Mouse (Mus musculus) heart, embryonic 15.5 days (tissue): ENCODE measurements around the gene Gipc3. TPM values are rescaled to one million over a fixed set of nuclear protein-coding genes. Genes with fewer than 3 reads are reported as not detected.

ENCODE experiments used
- ATAC-seq: fragments of 200-750 bp; cut with Nextera tagmentation; replicated peaks from 2 replicates; pipeline ENCODE4 v1.8.0; 2017; ENCODE audit warnings: low read depth, moderate TSS enrichment; ENCODE audit not compliant: insufficient number of reproducible peaks, insufficient read depth, low FRiP score
- H3K27ac ChIP-seq: fragments of 300-500 bp; sonication (generic); 2 replicates; pipeline ENCODE4 v1.5.1; 2015; ENCODE audit warnings: mild to moderate bottlenecking, inconsistent platforms
- H3K27me3 ChIP-seq: fragments of 300-500 bp; sonication (generic); 2 replicates; pipeline ENCODE4 v1.6.1; 2015; ENCODE audit warnings: inconsistent platforms
- H3K36me3 ChIP-seq: fragments of 300-500 bp; sonication (generic); 2 replicates; pipeline ENCODE4 v1.6.1; 2015; ENCODE audit warnings: mild to moderate bottlenecking, inconsistent platforms
- H3K4me1 ChIP-seq: fragments of 300-500 bp; sonication (generic); replicated peaks from 2 replicates; pipeline ENCODE4 v1.6.1; 2015; ENCODE audit warnings: inconsistent platforms
- H3K4me2 ChIP-seq: fragments of 300-500 bp; sonication (generic); 2 replicates; pipeline ENCODE4 v1.6.1; 2015; ENCODE audit warnings: inconsistent platforms, mild to moderate bottlenecking, moderate library complexity
- H3K4me3 ChIP-seq: fragments of 300-500 bp; sonication (generic); 2 replicates; pipeline ENCODE4 v1.5.1; 2015; ENCODE audit warnings: mild to moderate bottlenecking, inconsistent platforms
- H3K9ac ChIP-seq: fragments of 300-500 bp; sonication (generic); 2 replicates; pipeline ENCODE4 v1.6.1; 2015; ENCODE audit warnings: mild to moderate bottlenecking, inconsistent platforms
- H3K9me3 ChIP-seq: fragments of 300-500 bp; sonication (generic); replicated peaks from 2 replicates; pipeline ENCODE4 v1.6.1; 2016; ENCODE audit warnings: inconsistent platforms
- WGBS: fragments of 180-500 bp; shearing (Covaris S2); methylation state at CpG from one replicate; pipeline ENCODE4 v1.1.7; 2015; ENCODE audit warnings: mixed read lengths; 5-methylcytosine and 5-hydroxymethylcytosine counted together
- polyA plus RNA-seq: library from polyadenylated mRNA; unstranded; fragments of >200 nt; fragmentation: Nextera tagmentation; extraction: Ambion mirVana; gene quantifications from 2 replicates; pipeline ENCODE4 v1.2.1, GENCODE M21; 2015

The Gipc3 gene
- polyA plus RNA-seq, 1 experiment from 2014 or later = not detected

- 78% methylated on average over 4 of the region's 4 CpGs for WGBS
- Histone ChIP-seq H3K4me2 (no peak overlapping the region), H3K9me3 (no peaks in the 10 kb centered on the region), H3K27me3 (peaks cover 30% of the 10 kb centered on the region), H3K9ac (no peak overlapping the region), H3K4me1 (peaks cover 61% of the 10 kb centered on the region), H3K27ac (no peak overlapping the region), H3K36me3 (peaks cover 21% of the 10 kb centered on the region; the same call in 1 of the 2 replicates), H3K4me3 (no peak overlapping the region)
- no peak for ATAC-seq
These were observed 2.1 kb upstream of the Gipc3 start for GRCm38 (mm10) chr10:81345162-81345534.

DNA sequence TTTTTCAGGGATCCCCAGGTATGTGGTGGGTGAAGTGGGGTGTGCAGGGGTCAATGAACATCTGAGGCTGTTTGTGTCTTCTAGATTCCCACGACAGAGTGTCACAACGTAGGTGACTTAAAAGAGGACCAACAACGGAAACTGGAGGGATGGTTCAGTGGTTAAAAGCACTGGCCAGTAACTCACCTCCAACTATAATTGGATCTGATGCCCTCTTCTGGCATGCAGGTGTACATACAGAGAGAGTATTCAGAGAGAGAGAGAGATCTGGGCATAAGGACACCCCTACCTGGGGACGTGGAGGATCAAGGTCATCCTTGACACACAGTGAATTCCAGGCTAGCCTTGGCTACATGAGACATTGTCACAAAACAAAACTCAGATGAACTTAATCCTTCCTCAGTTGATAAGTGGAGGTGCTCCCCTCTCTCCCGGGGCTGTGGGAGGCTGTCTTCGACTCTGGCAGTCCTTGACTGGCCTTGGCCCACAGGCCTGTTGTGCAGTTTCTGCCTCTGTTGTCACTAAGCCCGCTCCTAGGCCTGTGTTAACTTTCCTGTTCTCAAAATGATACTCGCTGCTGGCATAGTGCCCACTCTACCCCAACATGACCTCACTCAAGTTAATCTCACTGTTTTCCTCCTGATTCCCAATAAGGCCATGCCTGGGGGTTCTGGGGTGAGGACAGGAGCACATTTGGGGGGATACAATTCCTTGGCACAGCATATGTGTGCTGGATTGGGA lies 1.5 kb upstream of the Gipc3 start:
- ATAC-seq = no peak
- Histone ChIP-seq H3K4me2 (no peak overlapping the region), H3K4me3 (no peak overlapping the region)

GRCm38 (mm10) chr10:81341333-81341949 lies 1.6 kb downstream of the Gipc3 start:
- H3K4me2 ChIP-seq = no peak overlapping the region
- no peak overlapping the region for H3K27ac ChIP-seq
- peaks cover 43% of the 10 kb centered on the region for H3K27me3 ChIP-seq
- H3K4me1 ChIP-seq = peaks cover 27% of the 10 kb centered on the region
- H3K36me3 ChIP-seq = peaks cover 10% of the 10 kb centered on the region; the same call in 1 of the 2 replicates
- WGBS = 33% methylated on average over 16 of the region's 16 CpGs
- ATAC-seq = no peak
- H3K4me3 ChIP-seq = no peak overlapping the region
- no peaks in the 10 kb centered on the region for H3K9me3 ChIP-seq
- H3K9ac ChIP-seq = no peak overlapping the region

More for the DNA sequence above, 1.5 kb upstream of the Gipc3 start:
- no peaks in the 10 kb centered on the region for H3K9me3 ChIP-seq
- H3K36me3 ChIP-seq = peaks cover 21% of the 10 kb centered on the region; the same call in 1 of the 2 replicates
- H3K9ac ChIP-seq = no peak overlapping the region
- no peak overlapping the region for H3K27ac ChIP-seq
- WGBS = 28% methylated on average over 8 of the region's 8 CpGs
- H3K27me3 ChIP-seq = peaks cover 30% of the 10 kb centered on the region
- H3K4me1 ChIP-seq = peaks cover 59% of the 10 kb centered on the region

DNA sequence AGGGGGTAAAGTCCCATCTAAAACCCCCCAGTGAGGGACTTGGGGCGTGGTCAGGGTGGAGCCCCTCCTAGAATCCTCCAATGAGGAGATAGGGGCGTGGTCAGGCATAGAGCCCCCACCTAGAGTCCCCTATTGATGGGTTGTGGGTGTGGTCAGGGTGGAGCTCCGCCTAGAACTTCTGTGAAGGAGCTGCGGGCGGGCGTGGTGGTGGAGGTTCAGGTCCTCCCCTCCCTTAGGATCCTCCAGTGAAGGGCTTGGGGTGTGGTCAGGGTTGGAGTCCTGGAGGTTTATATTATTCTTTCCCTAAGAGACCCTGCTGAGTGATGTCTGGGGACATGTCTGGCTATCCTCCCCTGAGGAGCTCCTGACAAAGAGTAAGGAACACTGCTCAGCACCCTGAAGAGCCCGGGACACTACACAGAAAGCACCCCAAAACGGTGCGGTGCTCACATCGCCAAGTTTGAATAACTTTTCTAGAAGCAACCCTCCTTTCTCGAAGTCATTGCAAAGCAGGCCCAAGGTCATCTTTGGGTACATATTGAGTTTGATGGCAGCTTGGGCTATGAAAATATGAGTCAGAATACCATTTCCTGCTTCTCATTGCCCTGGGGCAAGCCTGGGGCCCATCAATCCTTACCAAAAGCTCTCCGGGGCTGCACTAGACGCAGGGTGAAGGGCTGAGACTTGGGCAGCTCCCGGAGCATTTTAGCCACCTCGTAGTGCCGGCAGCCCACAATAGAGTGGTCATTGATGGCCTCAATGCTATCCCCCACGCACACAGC lies 2.3 kb downstream of the Gipc3 start:
- peaks cover 32% of the 10 kb centered on the region for H3K4me1 ChIP-seq
- no peaks in the 10 kb centered on the region for H3K9me3 ChIP-seq
- WGBS = 45% methylated on average over 17 of the region's 17 CpGs
- no peak overlapping the region for H3K4me2 ChIP-seq
- H3K4me3 ChIP-seq = no peak overlapping the region
- H3K27ac ChIP-seq = no peak overlapping the region
- H3K9ac ChIP-seq = no peak overlapping the region
- peaks cover 43% of the 10 kb centered on the region for H3K27me3 ChIP-seq
- no peak for ATAC-seq
- peaks cover 3% of the 10 kb centered on the region; the same call in 1 of the 2 replicates for H3K36me3 ChIP-seq

DNA sequence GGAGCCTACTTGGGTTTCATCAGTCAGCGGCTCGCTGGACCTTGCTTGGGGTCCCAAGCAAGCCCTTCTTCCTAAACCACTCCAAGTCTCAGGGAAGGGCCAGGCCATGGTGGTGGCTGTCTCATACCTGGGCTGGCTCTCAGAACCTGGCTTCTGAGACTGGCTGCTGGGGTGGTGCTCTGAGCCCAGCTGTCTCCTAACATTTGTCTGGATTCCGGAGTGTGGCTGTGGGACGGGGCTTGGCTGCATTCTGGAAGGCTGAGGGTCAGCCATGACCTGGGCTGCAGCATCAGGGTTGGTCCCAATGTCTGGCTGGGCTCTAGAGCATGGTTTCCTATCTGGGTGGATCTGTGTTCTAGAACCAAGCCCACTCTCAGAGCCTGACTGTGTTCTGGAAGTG lies 6.5 kb downstream of the Gipc3 start:
- no peaks in the 10 kb centered on the region for H3K36me3 ChIP-seq
- H3K27ac ChIP-seq = peak overlapping the region; percentile 76
- H3K4me2 ChIP-seq = no peak overlapping the region
- 94% methylated on average over 4 of the region's 4 CpGs for WGBS
- peaks cover 19% of the 10 kb centered on the region for H3K27me3 ChIP-seq
- peaks cover 33% of the 10 kb centered on the region for H3K4me1 ChIP-seq
- no peak overlapping the region for H3K9ac ChIP-seq
- H3K4me3 ChIP-seq = no peak overlapping the region
- ATAC-seq = no peak
- H3K9me3 ChIP-seq = no peaks in the 10 kb centered on the region

GRCm38 (mm10) chr10:81335393-81336340 lies 7.4 kb downstream of the Gipc3 start:
- Histone ChIP-seq H3K9me3 (no peaks in the 10 kb centered on the region), H3K9ac (0 out of 2 replicates have a peak overlapping the region, but pooled peaks have one; percentile 25), H3K4me1 (peaks cover 33% of the 10 kb centered on the region), H3K27me3 (peaks cover 13% of the 10 kb centered on the region), H3K4me3 (no peak overlapping the region), H3K36me3 (no peaks in the 10 kb centered on the region), H3K4me2 (peak overlapping the region; percentile 30; the same call in 1 of the 2 replicates), H3K27ac (peak overlapping the region; percentile 76)
- 42% methylated on average over 19 of the region's 19 CpGs for WGBS
- peak; percentile 11; the same call in 1 of the 2 replicates for ATAC-seq

GRCm38 (mm10) chr10:81334324-81334723 lies 8.7 kb downstream of the Gipc3 start:
- no peak for ATAC-seq
- Histone ChIP-seq H3K4me1 (peaks cover 46% of the 10 kb centered on the region), H3K4me3 (no peak overlapping the region), H3K4me2 (no peak overlapping the region), H3K27me3 (peaks cover 13% of the 10 kb centered on the region), H3K36me3 (no peaks in the 10 kb centered on the region), H3K27ac (no peak overlapping the region), H3K9me3 (no peaks in the 10 kb centered on the region), H3K9ac (no peak overlapping the region)
- WGBS = 74% methylated on average over 11 of the region's 11 CpGs

- Histone ChIP-seq H3K36me3 (no peaks in the 10 kb centered on the region), H3K9ac (no peak overlapping the region), H3K9me3 (no peaks in the 10 kb centered on the region), H3K4me2 (peak overlapping the region; percentile 35), H3K4me1 (peaks cover 63% of the 10 kb centered on the region), H3K27me3 (peaks cover 2% of the 10 kb centered on the region), H3K4me3 (no peak overlapping the region), H3K27ac (no peak overlapping the region)
- no peak for ATAC-seq
- 36% methylated on average over 29 of the region's 29 CpGs for WGBS
These were observed 10.8 kb downstream of the Gipc3 start for GRCm38 (mm10) chr10:81332277-81332676.

- Histone ChIP-seq H3K4me1 (peaks cover 60% of the 10 kb centered on the region), H3K27me3 (no peaks in the 10 kb centered on the region), H3K27ac (peak overlapping the region; percentile 95), H3K9me3 (no peaks in the 10 kb centered on the region), H3K36me3 (peaks cover 19% of the 10 kb centered on the region), H3K4me3 (peak overlapping the region; percentile 35), H3K4me2 (peak overlapping the region; percentile 49), H3K9ac (peak overlapping the region; percentile 22; the same call in 1 of the 2 replicates)
- ATAC-seq = no peak
- WGBS = 34% methylated on average over 4 of the region's 4 CpGs
These were observed 13.1 kb downstream of the Gipc3 start for GRCm38 (mm10) chr10:81330007-81330406.

DNA sequence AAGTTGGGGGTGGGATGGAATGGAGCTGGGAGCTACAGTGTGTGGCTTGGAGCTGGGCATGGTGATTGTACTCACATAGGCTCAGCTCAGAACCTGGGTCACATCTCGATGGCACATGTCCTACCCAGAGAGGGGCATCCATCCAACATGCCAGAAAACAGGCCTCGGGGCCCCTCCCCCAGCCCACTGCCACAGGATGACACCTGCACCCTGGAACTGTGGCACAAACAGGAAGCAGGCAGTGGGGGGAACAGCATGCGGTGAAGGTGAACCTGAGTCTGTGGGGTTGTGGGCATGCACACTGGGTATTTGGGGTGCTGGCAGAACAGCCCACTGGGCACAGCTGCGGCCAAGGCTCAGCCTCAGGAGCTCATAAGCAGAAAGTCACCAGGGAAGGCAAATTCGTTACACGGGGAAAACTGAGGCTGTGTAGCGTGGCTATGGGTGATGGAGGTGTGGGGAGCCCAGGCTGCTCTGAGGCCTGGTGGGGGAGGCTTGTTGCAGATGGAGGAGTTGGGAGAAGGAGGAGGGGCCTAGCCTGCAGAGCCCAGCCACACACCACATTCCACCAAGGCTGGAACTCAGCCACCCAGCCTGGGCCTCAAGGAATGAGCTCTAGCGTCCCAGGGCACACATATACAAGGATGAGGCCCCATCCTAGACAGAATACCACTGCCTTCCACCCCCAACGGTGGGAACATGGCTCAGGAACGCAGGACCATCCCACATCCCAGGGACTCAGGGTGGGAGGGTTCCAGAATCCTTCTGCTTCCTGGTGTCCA lies 13.7 kb downstream of the Gipc3 start:
- H3K27ac ChIP-seq = peak overlapping the region; percentile 95
- peak overlapping the region; percentile 41; the same call in 1 of the 2 replicates for H3K9ac ChIP-seq
- H3K36me3 ChIP-seq = peaks cover 25% of the 10 kb centered on the region
- H3K4me1 ChIP-seq = peaks cover 56% of the 10 kb centered on the region
- peak overlapping the region; percentile 35 for H3K4me3 ChIP-seq
- H3K27me3 ChIP-seq = no peaks in the 10 kb centered on the region
- no peaks in the 10 kb centered on the region for H3K9me3 ChIP-seq
- peak overlapping the region; percentile 49 for H3K4me2 ChIP-seq
- ATAC-seq = peak; percentile 63
- WGBS = 35% methylated on average over 10 of the region's 10 CpGs
